Mouse (Mus musculus): ENCODE results near the gene 4933406M09Rik. TPM values are rescaled to one million over a fixed set of nuclear protein-coding genes. Genes with fewer than 3 reads are reported as not detected.

Gene 4933406M09Rik
- polyA plus RNA-seq, 1 experiment from 2014 or later = not detected

GRCm38 (mm10) chr1:134344005-134344950 lies 41.5 kb upstream of the 4933406M09Rik start:
- peak overlapping the region; percentile 91 for H3K4me2 ChIP-seq (replicated peaks; ENCODE audit: low read depth, low read length)
- no peaks in the 10 kb centered on the region for H3K9me3 ChIP-seq (ENCODE audit: control insufficient read depth, low read depth, low read length)
- H3K36me3 ChIP-seq (ENCODE audit: control insufficient read depth, insufficient read depth, low read length) = peaks cover 21% of the 10 kb centered on the region
- H3K27ac ChIP-seq (ENCODE audit: low read length) = peak overlapping the region; percentile 55; the same call in 1 of the 2 replicates
- peak overlapping the region; percentile 58 for H3K9ac ChIP-seq (replicated peaks; ENCODE audit: low read depth, low read length)
- 1% methylated on average over 54 of the region's 54 CpGs for WGBS
- ATAC-seq (ENCODE audit: insufficient number of reproducible peaks, insufficient read depth, low FRiP score, low read depth) = peak; percentile 94
- H3K4me3 ChIP-seq (ENCODE audit: low read depth, low read length) = peak overlapping the region; percentile 48
- H3K27me3 ChIP-seq (ENCODE audit: control insufficient read depth, insufficient read depth, low read length) = no peaks in the 10 kb centered on the region
- 0 out of 2 replicates have a peak, but pooled peaks cover 6% of the 10 kb centered on the region for H3K4me1 ChIP-seq (ENCODE audit: control insufficient read depth, insufficient read depth, low read length)

GRCm38 (mm10) chr1:134345075-134345474 lies 40.7 kb upstream of the 4933406M09Rik start:
- no peaks in the 10 kb centered on the region for H3K27me3 ChIP-seq (ENCODE audit: control insufficient read depth, insufficient read depth, low read length)
- no peak overlapping the region for H3K9ac ChIP-seq (replicated peaks; ENCODE audit: low read depth, low read length)
- H3K4me1 ChIP-seq (ENCODE audit: control insufficient read depth, insufficient read depth, low read length) = 0 out of 2 replicates have a peak, but pooled peaks cover 6% of the 10 kb centered on the region
- no peak overlapping the region for H3K27ac ChIP-seq (ENCODE audit: low read length)
- peak overlapping the region; percentile 91 for H3K4me2 ChIP-seq (replicated peaks; ENCODE audit: low read depth, low read length)
- no peaks in the 10 kb centered on the region for H3K9me3 ChIP-seq (ENCODE audit: control insufficient read depth, low read depth, low read length)
- ATAC-seq (ENCODE audit: insufficient number of reproducible peaks, insufficient read depth, low FRiP score, low read depth) = no peak
- peak overlapping the region; percentile 48 for H3K4me3 ChIP-seq (ENCODE audit: low read depth, low read length)
- peaks cover 29% of the 10 kb centered on the region for H3K36me3 ChIP-seq (ENCODE audit: control insufficient read depth, insufficient read depth, low read length)
- 77% methylated on average over 4 of the region's 4 CpGs for WGBS

DNA sequence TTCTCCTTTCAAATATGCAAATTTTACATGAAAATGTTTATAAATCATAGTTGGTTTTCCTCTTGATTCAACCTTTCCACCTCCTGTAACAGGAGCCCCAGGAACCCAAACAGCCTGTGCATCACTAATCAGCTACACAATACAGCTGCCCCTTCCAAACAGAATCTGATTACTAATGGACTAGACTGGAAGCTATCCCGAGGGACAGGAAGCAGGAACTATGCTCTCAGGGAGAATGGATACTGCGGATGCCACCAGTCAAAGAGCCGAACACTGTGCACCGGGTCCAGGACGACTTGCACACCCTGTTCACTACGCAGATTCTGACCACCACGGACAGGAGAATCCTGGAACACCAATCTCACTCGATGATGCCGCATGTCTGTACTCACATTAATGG lies 37.9 kb upstream of the 4933406M09Rik start:
- 0 out of 2 replicates have a peak, but pooled peaks cover 6% of the 10 kb centered on the region for H3K4me1 ChIP-seq (ENCODE audit: control insufficient read depth, insufficient read depth, low read length)
- WGBS = 91% methylated on average over 9 of the region's 9 CpGs
- H3K27ac ChIP-seq (ENCODE audit: low read length) = no peak overlapping the region
- H3K9me3 ChIP-seq (ENCODE audit: control insufficient read depth, low read depth, low read length) = no peaks in the 10 kb centered on the region
- H3K27me3 ChIP-seq (ENCODE audit: control insufficient read depth, insufficient read depth, low read length) = no peaks in the 10 kb centered on the region
- peaks cover 52% of the 10 kb centered on the region for H3K36me3 ChIP-seq (ENCODE audit: control insufficient read depth, insufficient read depth, low read length)
- no peak overlapping the region for H3K4me3 ChIP-seq (ENCODE audit: low read depth, low read length)
- no peak overlapping the region for H3K9ac ChIP-seq (replicated peaks; ENCODE audit: low read depth, low read length)
- H3K4me2 ChIP-seq (replicated peaks; ENCODE audit: low read depth, low read length) = no peak overlapping the region
- ATAC-seq (ENCODE audit: insufficient number of reproducible peaks, insufficient read depth, low FRiP score, low read depth) = no peak

- H3K27ac ChIP-seq (ENCODE audit: low read length) = no peak overlapping the region
Measured at GRCm38 (mm10) chr1:134353326-134353725, 32.4 kb upstream of the 4933406M09Rik start.

DNA sequence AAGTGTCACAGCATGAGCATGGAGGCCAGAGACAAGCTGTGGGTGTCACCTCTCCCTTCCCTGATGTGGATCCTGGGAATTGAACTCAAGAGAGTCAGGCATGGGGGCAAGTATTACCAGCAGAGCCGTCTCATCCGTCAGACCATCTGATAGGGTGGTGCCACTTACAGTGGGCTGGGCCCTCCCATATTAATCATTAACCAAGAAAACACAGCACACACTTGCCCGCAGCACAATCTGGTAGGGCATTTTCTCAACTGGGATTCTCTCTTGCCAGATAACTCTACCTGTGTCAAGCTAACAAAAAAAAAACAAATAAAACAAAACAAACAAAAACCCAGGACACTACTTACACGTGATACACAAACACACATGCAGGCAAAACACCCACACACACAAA lies 28.3 kb upstream of the 4933406M09Rik start:
- H3K4me3 ChIP-seq (ENCODE audit: low read depth, low read length) = no peak overlapping the region
- no peak for ATAC-seq (ENCODE audit: insufficient number of reproducible peaks, insufficient read depth, low FRiP score, low read depth)
- H3K4me2 ChIP-seq (replicated peaks; ENCODE audit: low read depth, low read length) = no peak overlapping the region
- no peaks in the 10 kb centered on the region for H3K27me3 ChIP-seq (ENCODE audit: control insufficient read depth, insufficient read depth, low read length)
- no peak overlapping the region for H3K9ac ChIP-seq (replicated peaks; ENCODE audit: low read depth, low read length)
- H3K9me3 ChIP-seq (ENCODE audit: control insufficient read depth, low read depth, low read length) = no peaks in the 10 kb centered on the region
- peaks cover 60% of the 10 kb centered on the region for H3K36me3 ChIP-seq (ENCODE audit: control insufficient read depth, insufficient read depth, low read length)
- peaks cover 6% of the 10 kb centered on the region; the same call in 1 of the 2 replicates for H3K4me1 ChIP-seq (ENCODE audit: control insufficient read depth, insufficient read depth, low read length)
- no peak overlapping the region for H3K27ac ChIP-seq (ENCODE audit: low read length)
- WGBS = 58% methylated on average over 4 of the region's 4 CpGs

More at GRCm38 (mm10) chr1:134353326-134353725, 32.4 kb upstream of the 4933406M09Rik start:
- WGBS = 100% methylated on average over 2 of the region's 2 CpGs
- no peak for ATAC-seq (ENCODE audit: insufficient number of reproducible peaks, insufficient read depth, low FRiP score, low read depth)
- Histone ChIP-seq H3K4me3 (ENCODE audit: low read depth, low read length) (no peak overlapping the region), H3K4me2 (replicated peaks; ENCODE audit: low read depth, low read length) (no peak overlapping the region), H3K36me3 (ENCODE audit: control insufficient read depth, insufficient read depth, low read length) (peaks cover 81% of the 10 kb centered on the region), H3K27me3 (ENCODE audit: control insufficient read depth, insufficient read depth, low read length) (no peaks in the 10 kb centered on the region), H3K9me3 (ENCODE audit: control insufficient read depth, low read depth, low read length) (no peaks in the 10 kb centered on the region), H3K4me1 (ENCODE audit: control insufficient read depth, insufficient read depth, low read length) (no peaks in the 10 kb centered on the region), H3K9ac (replicated peaks; ENCODE audit: low read depth, low read length) (no peak overlapping the region)

GRCm38 (mm10) chr1:134360656-134361055 lies 25.1 kb upstream of the 4933406M09Rik start:
- no peaks in the 10 kb centered on the region for H3K9me3 ChIP-seq (ENCODE audit: control insufficient read depth, low read depth, low read length)
- peaks cover 29% of the 10 kb centered on the region for H3K36me3 ChIP-seq (ENCODE audit: control insufficient read depth, insufficient read depth, low read length)
- no peak overlapping the region for H3K27ac ChIP-seq (ENCODE audit: low read length)
- peaks cover 6% of the 10 kb centered on the region; the same call in 1 of the 2 replicates for H3K4me1 ChIP-seq (ENCODE audit: control insufficient read depth, insufficient read depth, low read length)
- H3K4me2 ChIP-seq (replicated peaks; ENCODE audit: low read depth, low read length) = peak overlapping the region; percentile 72
- no peak for ATAC-seq (ENCODE audit: insufficient number of reproducible peaks, insufficient read depth, low FRiP score, low read depth)
- peak overlapping the region; percentile 82 for H3K9ac ChIP-seq (replicated peaks; ENCODE audit: low read depth, low read length)
- 76% methylated on average over 7 of the region's 7 CpGs for WGBS
- H3K27me3 ChIP-seq (ENCODE audit: control insufficient read depth, insufficient read depth, low read length) = no peaks in the 10 kb centered on the region
- peak overlapping the region; percentile 85 for H3K4me3 ChIP-seq (ENCODE audit: low read depth, low read length)

GRCm38 (mm10) chr1:134361195-134361856 lies 24.4 kb upstream of the 4933406M09Rik start:
- Histone ChIP-seq H3K27me3 (ENCODE audit: control insufficient read depth, insufficient read depth, low read length) (no peaks in the 10 kb centered on the region), H3K9ac (replicated peaks; ENCODE audit: low read depth, low read length) (peak overlapping the region; percentile 82), H3K4me2 (replicated peaks; ENCODE audit: low read depth, low read length) (peak overlapping the region; percentile 72), H3K36me3 (ENCODE audit: control insufficient read depth, insufficient read depth, low read length) (peaks cover 22% of the 10 kb centered on the region), H3K4me3 (ENCODE audit: low read depth, low read length) (peak overlapping the region; percentile 85), H3K27ac (ENCODE audit: low read length) (peak overlapping the region; percentile 78), H3K4me1 (ENCODE audit: control insufficient read depth, insufficient read depth, low read length) (peaks cover 6% of the 10 kb centered on the region; the same call in 1 of the 2 replicates), H3K9me3 (ENCODE audit: control insufficient read depth, low read depth, low read length) (no peaks in the 10 kb centered on the region)
- ATAC-seq (ENCODE audit: insufficient number of reproducible peaks, insufficient read depth, low FRiP score, low read depth) = peak; percentile 80
- 2% methylated on average over 44 of the region's 44 CpGs for WGBS

DNA sequence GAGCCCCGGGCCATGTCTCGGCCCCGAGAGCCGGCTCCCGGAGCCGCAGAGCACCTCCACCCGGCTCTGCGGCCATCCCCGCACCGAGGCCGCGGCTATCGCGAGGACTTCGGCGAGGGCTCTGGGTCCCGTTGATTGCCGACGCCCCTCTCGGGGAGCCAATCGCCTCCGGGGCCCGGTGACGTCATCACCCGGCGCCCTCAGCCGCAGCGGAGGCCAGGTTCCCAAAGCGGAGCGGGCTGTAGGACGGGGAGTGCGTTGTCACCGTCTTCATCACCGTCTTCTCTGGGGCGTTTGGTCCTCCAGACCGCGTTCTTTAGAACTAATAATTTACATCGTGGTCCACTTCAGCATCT lies 23.9 kb upstream of the 4933406M09Rik start, which contains the start of gene Tmem183a:
Gene Tmem183a, minus strand, starts transcription at position 123 of the 356 bp plus-strand sequence.
- Histone ChIP-seq H3K4me2 (replicated peaks; ENCODE audit: low read depth, low read length) (peak within 1 kb of the TSS; percentile 75), H3K9ac (replicated peaks; ENCODE audit: low read depth, low read length) (peak within 1 kb of the TSS; percentile 82), H3K9me3 (ENCODE audit: control insufficient read depth, low read depth, low read length) (no peaks in the 10 kb centered on the region), H3K4me3 (ENCODE audit: low read depth, low read length) (peak within 1 kb of the TSS; percentile 85), H3K27me3 (ENCODE audit: control insufficient read depth, insufficient read depth, low read length) (no peaks in the 10 kb centered on the region), H3K36me3 (ENCODE audit: control insufficient read depth, insufficient read depth, low read length) (peaks cover 21% of the 10 kb centered on the region), H3K4me1 (ENCODE audit: control insufficient read depth, insufficient read depth, low read length) (peaks cover 6% of the 10 kb centered on the region; the same call in 1 of the 2 replicates), H3K27ac (ENCODE audit: low read length) (peak within 1 kb of the TSS; percentile 78)
- WGBS = under 1% methylated on average over 37 of the region's 38 CpGs
- peak; percentile 97 for ATAC-seq (ENCODE audit: insufficient number of reproducible peaks, insufficient read depth, low FRiP score, low read depth)
